Mouse (Mus musculus): ENCODE data around the gene Psmg4.

Psmg4 gene

GRCm38 (mm10) chr13:34148767-34149392, 13.9 kb upstream of the Psmg4 start:
- DNase-seq (ENCODE audit: low read depth): peak; percentile 58

- no peak for DNase-seq (ENCODE audit: low read depth)
Observed at GRCm38 (mm10) chr13:34149463-34150176, 13.1 kb upstream of the Psmg4 start.

GRCm38 (mm10) chr13:34150271-34151027, 12.3 kb upstream of the Psmg4 start:
- no peak for DNase-seq (ENCODE audit: low read depth)

- DNase-seq (ENCODE audit: low read depth): no peak
Observed at GRCm38 (mm10) chr13:34151425-34151824, 11.3 kb upstream of the Psmg4 start.

- DNase-seq (ENCODE audit: low read depth): no peak
Observed at GRCm38 (mm10) chr13:34152695-34153094, 10.1 kb upstream of the Psmg4 start.

GRCm38 (mm10) chr13:34153254-34154011, 9.3 kb upstream of the Psmg4 start:
- DNase-seq (ENCODE audit: low read depth): no peak

GRCm38 (mm10) chr13:34154217-34154930, 8.4 kb upstream of the Psmg4 start:
- peak; percentile 91 for DNase-seq (ENCODE audit: low read depth)

GRCm38 (mm10) chr13:34154931-34155272, 7.9 kb upstream of the Psmg4 start:
- DNase-seq (ENCODE audit: low read depth): peak; percentile 87

GRCm38 (mm10) chr13:34156133-34156839, 6.5 kb upstream of the Psmg4 start:
- DNase-seq (ENCODE audit: low read depth): peak; percentile 27

GRCm38 (mm10) chr13:34156840-34157185, 6.0 kb upstream of the Psmg4 start:
- DNase-seq (ENCODE audit: low read depth): no peak

GRCm38 (mm10) chr13:34157596-34158157, 5.1 kb upstream of the Psmg4 start:
- no peak for DNase-seq (ENCODE audit: low read depth)

GRCm38 (mm10) chr13:34159926-34160325, 2.8 kb upstream of the Psmg4 start:
- DNase-seq (ENCODE audit: low read depth): no peak

GRCm38 (mm10) chr13:34163304-34163975, 676 bp downstream of the Psmg4 start:
- DNase-seq (ENCODE audit: low read depth): no peak

GRCm38 (mm10) chr13:34174025-34174424, 11.3 kb downstream of the Psmg4 start:
- DNase-seq (ENCODE audit: low read depth): no peak

GRCm38 (mm10) chr13:34181624-34182023, 18.9 kb downstream of the Psmg4 start:
- no peak for DNase-seq (ENCODE audit: low read depth)

- no peak for DNase-seq (ENCODE audit: low read depth)
Observed at GRCm38 (mm10) chr13:34185371-34185770, 22.6 kb downstream of the Psmg4 start.

GRCm38 (mm10) chr13:34187571-34187970, 24.8 kb downstream of the Psmg4 start:
- peak; percentile 69 for DNase-seq (ENCODE audit: low read depth)

GRCm38 (mm10) chr13:34192414-34193191, 29.8 kb downstream of the Psmg4 start:
- no peak for DNase-seq (ENCODE audit: low read depth)

GRCm38 (mm10) chr13:34193384-34193783, 30.6 kb downstream of the Psmg4 start:
- no peak for DNase-seq (ENCODE audit: low read depth)

All from naive thymus-derived CD4-positive, alpha-beta T cell, adult 2 months (primary cell).